Mouse (Mus musculus) 3134 (cell line): ENCODE data around the gene Fam78a.
"Not testable (repeated sequence)": the region's sequence is repeated elsewhere in the genome, so short reads cannot be mapped to it uniquely, and the experiment has no call there.

Source experiments
- DNase-seq: peaks from one replicate; pipeline ENCODE4 v3.0.0-alpha.2; 2011; ENCODE audit warnings: low spot score; ENCODE audit not compliant: insufficient read length; ENCODE audit errors: extremely low read depth

The Fam78a gene

DNA sequence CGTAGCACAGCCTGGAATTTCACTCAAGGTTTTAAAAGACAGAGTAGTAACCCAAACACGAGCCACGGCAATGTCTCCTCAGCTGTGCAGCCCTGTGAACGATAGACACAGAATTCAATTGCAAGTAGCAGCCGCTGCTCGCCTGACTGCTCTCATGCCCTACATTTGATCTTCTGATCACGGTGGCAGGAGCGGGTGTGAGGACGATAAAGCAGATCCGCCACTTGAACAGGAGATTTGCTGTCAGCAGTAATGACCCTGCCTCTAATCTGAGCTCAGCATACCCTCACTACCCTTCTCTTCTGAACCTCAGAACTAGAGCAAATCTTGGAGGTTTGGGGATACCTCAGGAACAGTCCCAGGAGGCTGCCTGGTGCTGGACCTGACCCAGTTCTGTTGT lies 38.6 kb downstream of the Fam78a start:
- DNase-seq, result no peak

DNA sequence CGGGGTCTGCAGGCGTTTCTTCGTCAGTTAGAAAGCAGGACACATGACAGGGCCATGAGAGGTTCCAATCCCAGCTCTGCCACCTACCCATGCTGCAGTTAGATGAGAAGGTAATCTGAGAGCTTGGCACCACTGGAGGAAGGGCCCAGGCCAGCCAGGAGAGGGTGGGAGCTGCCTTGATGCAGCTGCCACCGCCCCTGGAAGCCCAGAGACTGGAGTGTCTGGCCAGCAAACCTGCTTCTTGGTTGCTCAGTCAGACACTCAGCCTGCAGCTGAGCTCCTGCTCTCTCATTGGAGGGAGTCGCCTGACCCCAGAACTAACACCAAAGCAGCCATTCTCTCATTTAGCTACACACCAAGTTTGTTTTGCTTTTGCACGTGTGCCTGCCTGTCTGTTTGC lies 39.3 kb downstream of the Fam78a start:
- no peak for DNase-seq

DNA sequence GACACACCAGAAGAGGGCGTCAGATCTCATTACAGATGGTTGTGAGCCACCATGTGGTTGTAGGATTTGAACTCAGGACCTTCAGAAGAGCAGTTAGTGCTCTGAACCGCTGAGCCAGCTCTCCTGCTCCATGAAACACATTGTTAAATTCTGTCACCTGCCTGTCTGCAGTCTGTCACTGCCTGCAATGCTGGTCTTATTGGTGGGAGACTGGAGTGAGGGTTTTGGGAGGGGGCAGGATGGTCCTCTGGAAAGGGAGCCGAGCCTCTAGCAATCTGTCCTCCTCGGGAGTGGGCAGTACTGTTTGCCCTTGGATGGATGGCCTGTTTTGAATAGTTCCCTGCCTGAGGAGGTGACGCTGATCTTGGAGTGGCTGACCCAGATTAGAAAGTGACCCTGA lies 40.8 kb downstream of the Fam78a start:
- no peak for DNase-seq

DNA sequence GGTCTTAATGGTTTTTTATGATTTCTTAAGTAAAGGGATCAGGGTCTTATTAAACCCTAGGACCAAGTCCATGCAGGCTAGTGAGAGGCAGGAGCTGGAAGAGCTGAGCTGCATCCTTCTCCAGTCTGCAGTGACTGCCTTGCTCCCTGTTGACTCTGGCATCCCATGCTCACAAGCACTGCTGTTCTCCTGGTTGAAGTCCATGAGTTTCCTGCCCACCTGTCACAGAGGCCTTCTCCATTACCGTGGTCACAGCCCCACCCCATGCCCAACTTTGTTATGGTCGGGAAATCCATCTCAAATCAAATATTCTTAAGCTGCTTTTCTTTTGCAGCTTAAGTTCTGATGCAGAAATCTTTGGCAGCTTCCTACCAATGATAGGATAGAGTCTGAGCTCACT lies 43.6 kb downstream of the Fam78a start:
- no peak for DNase-seq

DNA sequence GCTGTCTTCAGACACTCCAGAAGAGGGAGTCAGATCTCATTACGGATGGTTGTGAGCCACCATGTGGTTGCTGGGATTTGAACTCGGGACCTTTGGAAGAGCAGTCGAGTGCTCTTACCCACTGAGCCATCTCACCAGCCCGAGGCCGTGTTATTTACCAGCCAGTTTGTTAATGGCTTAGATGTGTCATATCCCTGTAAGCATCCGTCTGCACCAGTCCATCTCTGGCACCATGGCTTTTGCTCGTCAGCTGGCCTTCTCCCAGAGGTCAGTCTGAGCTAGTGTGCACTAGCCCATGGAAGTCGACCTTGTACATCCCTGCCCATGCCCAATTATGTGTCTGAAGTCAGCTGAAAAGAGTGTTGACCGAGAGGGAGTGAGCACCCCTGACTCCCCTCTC lies 44.0 kb downstream of the Fam78a start:
- DNase-seq, result not testable (repeated sequence)

DNA sequence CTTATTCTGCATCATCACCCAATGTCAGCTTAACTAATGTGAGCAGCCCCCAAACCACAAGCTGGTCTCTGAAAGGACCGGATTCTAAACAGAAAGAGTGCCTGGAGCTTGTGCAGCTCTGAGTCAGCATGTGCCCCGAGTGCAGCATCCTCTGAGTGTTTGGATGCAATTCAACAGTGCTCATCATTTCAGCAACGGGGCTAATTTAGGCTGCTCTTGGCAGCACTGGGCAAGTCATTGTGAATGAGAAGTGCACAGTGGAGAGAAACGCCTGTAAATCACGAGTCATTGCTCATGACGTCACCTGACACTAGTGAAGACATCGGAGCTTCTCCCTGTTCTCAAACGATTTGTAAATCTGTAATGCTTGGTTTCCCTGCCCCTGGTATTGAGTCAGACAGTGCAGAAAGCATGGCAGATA lies 46.0 kb downstream of the Fam78a start:
- no peak for DNase-seq

DNA sequence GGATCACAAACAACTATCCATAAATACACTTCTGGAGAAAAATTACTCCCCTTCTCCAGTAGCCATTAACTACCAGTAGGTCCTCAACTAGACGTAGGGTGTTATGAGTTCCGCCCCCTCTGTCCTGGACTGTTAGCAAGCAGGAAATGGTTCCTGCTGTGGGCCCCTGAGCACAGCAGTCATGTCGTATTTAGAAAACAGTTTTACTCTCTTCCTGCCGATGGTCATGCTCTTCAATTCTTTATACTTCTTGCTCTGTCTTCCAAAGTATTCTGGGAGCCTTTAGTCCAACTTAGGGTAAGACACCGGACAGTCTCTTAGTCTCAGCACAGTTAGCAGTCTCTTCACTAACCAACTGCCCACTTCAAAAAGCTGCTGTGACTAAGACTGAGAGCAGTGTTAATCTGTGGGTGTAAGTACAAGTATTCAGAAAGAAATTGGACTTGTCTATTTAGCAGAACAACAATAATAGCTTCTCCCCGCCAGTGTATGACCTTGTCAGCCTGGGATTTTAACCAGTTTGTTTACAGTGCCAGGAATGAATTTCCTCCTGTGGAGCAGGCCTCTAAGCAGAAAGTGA lies 47.3 kb downstream of the Fam78a start:
- DNase-seq, result no peak

DNA sequence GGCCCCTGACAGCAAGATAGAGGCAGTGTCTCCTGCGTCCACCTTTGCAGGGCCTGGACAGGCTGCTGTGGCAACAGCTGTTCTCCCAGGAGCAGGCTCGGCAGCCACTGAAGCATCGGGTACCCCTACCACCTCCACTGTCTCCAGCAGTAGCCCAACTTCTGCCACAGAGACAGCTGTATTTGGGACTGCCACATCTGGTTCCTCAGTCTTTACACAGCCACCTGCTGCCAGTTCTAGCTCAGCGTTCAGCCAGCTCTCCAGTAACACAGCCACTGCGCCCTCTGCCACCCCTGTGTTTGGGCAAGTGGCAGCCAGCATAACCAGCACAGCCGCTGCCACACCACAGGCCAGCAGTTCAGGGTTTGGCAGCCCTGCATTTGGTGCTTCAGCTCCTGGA lies 50.5 kb downstream of the Fam78a start:
- DNase-seq, result no peak

DNA sequence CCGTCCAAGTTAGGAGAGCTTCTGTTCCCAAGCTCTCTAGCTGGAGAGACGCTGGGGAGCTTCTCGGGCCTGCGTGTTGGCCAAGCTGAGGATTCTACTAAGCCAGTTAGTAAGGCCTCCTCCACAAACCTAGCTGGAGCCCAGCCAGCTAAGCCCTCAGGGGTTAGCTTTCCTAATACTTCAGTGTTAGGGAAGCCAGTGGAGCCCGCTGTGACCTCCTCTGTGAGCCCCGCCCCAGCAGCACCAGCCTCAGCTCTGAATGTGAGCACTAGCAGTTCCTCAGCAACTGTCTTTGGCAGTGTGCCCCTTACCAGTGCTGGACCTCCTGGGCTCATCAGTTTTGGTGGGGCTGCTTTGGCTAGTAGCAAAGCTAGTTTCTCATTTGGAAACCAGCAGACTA lies 51.2 kb downstream of the Fam78a start:
- DNase-seq, result no peak

DNA sequence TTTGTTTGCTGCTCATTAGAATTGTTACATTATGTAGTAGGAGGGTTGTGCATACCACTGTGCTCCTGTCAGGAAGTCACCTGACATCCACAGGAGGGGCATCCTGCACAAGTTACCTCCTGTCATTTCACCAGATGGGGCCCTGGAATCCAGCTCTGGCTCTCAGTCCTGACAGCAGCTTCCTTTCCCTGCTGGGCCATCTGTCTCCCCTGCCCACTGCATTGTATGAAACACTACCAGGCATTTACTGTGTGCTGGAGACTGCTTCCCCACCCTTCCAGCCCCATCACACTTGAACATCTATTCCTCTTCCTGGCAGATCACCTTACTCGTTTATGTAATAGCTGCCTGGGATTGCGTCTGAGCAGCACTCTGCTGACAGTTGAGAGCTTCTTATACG lies 55.0 kb downstream of the Fam78a start:
- DNase-seq, result no peak

DNA sequence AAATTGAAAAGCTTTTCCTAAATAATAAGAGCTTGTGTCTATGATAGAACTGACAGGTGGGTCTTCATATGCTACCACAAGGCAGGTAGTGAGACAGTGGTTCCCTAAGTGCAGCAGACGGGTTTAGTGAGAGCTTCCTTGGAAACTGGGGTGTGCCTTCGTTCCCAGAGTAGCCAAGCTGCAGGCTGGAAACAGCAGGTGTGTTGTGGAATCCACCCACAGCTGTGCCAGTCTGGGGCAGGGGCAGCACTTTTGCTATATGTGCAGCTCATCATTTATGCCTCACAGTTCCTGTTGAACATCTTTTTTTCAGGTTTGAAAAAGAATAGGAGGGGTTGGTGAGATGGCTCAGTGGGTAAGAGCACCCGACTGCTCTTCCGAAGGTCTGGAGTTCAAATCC lies 60.3 kb downstream of the Fam78a start:
- no peak for DNase-seq

DNA sequence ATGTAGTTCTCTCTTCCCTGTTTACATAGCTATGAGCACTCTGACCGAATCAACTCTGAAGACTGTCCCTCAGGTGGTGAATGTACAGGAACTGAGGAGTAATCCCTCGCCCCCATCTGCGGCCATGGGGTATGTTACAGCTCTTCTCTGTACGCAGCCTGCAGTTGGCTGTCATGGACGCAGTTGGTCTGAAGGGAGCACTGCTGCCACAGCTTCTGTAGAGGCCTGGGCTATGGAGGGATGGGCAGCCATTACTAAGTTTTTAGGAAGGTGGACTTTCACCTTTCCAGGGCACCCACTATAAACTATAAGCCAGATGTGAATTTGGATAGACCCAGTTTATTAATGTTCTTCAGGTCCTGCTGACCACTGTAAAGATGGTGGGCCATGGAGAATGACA lies 64.4 kb downstream of the Fam78a start:
- no peak for DNase-seq

DNA sequence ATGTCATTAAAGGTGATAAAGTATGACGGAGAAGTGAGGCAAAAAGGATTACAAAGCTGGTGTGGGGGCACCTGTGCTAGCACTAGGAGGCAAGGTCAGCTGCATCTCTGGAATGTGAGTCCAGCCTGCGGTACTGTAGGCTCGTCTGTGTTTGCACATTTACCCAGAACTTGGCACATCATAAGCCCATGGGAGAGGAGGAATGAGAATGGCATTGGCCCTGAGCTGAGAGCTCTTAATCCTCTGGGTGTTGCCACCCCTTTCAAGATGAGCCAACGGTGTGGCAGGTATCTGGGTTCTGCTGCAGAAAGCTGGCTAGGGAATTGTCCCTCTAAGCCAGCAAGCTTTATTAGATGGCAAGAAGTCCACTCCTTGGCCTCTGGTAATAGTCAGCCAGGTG lies 65.0 kb downstream of the Fam78a start:
- no peak for DNase-seq

DNA sequence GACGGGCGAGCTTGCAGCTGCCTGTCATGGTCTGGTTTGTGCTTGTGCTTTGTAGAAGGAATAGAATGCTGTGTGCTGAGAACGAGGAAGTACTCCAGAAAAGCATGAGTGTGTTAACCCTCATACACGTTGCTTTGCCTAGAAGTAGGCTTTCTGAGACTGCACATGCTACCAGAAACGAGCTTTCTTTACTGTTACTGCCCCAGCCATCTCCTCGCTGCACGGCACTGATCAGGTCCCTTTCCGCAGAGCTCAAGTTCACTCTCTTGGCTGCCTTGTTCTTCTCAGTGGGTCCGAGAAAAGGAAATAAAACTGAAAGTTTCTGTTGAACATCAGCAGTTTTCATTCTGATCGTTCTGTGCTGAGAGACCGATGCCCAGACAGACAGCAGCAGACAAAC lies 75.9 kb downstream of the Fam78a start:
- no peak for DNase-seq

DNA sequence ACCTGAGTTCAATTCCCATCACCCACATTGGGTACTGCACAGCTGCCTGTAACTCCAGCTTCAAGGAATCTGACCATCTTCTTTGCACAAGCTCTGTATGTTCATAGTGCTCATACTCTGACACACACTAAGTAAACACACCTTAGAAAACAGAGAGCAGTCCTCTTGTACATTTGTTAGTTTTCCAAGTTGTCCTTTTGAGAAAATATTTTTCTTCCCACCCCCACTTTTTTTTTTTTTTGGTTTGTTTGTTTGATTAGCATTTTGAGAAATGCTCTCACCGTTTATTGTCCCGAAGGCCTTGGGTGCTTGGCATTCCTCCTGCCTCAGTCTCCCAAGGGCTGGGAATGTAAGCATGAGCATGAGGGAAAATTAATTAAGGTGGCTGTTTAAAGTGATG lies 76.3 kb downstream of the Fam78a start:
- no peak for DNase-seq
